Mouse (Mus musculus): ENCODE measurements around the gene Rai1. TPM values are rescaled to one million over a fixed set of nuclear protein-coding genes. Genes with fewer than 3 reads are reported as not detected.

The Rai1 gene
- polyA plus RNA-seq, 1 experiment from 2014 or later = 31.2 TPM

GRCm38 (mm10) chr11:60130516-60130915 lies 25.7 kb downstream of the Rai1 start:
- no peak overlapping the region for H3K9ac ChIP-seq (ENCODE audit: low read length)
- no peak for ATAC-seq (replicated peaks; ENCODE audit: low FRiP score, low TSS enrichment, low read depth)
- H3K27ac ChIP-seq (ENCODE audit: low read depth) = peak overlapping the region; percentile 55

GRCm38 (mm10) chr11:60132061-60132460 lies 27.2 kb downstream of the Rai1 start:
- 70% methylated on average over 1 of the region's 1 CpGs for WGBS
- H3K36me3 ChIP-seq (ENCODE audit: control insufficient read depth, insufficient read depth, low read length) = 0 out of 2 replicates have a peak, but pooled peaks cover 3% of the 10 kb centered on the region

More at GRCm38 (mm10) chr11:60130516-60130915, 25.7 kb downstream of the Rai1 start:
- no peak overlapping the region for H3K4me2 ChIP-seq (ENCODE audit: low read length)
- WGBS = 39% methylated on average over 6 of the region's 6 CpGs
- H3K9me3 ChIP-seq (ENCODE audit: control insufficient read depth, low read length) = no peaks in the 10 kb centered on the region
- H3K27me3 ChIP-seq (replicated peaks; ENCODE audit: control insufficient read depth, insufficient read depth, low read length) = no peaks in the 10 kb centered on the region
- peaks cover 33% of the 10 kb centered on the region for H3K4me1 ChIP-seq (replicated peaks; ENCODE audit: control insufficient read depth, insufficient read depth, low read length)
- H3K4me3 ChIP-seq (ENCODE audit: low read depth, low read length) = no peak overlapping the region
- DNase-seq (ENCODE audit: low spot score) = no peak
- 0 out of 2 replicates have a peak, but pooled peaks cover 3% of the 10 kb centered on the region for H3K36me3 ChIP-seq (ENCODE audit: control insufficient read depth, insufficient read depth, low read length)

GRCm38 (mm10) chr11:60136491-60136890 lies 31.7 kb downstream of the Rai1 start:
- Histone ChIP-seq H3K4me3 (ENCODE audit: low read depth, low read length) (no peak overlapping the region), H3K9me3 (ENCODE audit: control insufficient read depth, low read length) (no peaks in the 10 kb centered on the region), H3K27me3 (replicated peaks; ENCODE audit: control insufficient read depth, insufficient read depth, low read length) (no peaks in the 10 kb centered on the region), H3K4me2 (ENCODE audit: low read length) (no peak overlapping the region), H3K36me3 (ENCODE audit: control insufficient read depth, insufficient read depth, low read length) (0 out of 2 replicates have a peak, but pooled peaks cover 3% of the 10 kb centered on the region), H3K4me1 (replicated peaks; ENCODE audit: control insufficient read depth, insufficient read depth, low read length) (peaks cover 16% of the 10 kb centered on the region), H3K27ac (ENCODE audit: low read depth) (no peak overlapping the region), H3K9ac (ENCODE audit: low read length) (no peak overlapping the region)
- no peak for ATAC-seq (replicated peaks; ENCODE audit: low FRiP score, low TSS enrichment, low read depth)
- 86% methylated on average over 1 of the region's 1 CpGs for WGBS
- no peak for DNase-seq (ENCODE audit: low spot score)

More at GRCm38 (mm10) chr11:60132061-60132460, 27.2 kb downstream of the Rai1 start:
- Histone ChIP-seq H3K27me3 (replicated peaks; ENCODE audit: control insufficient read depth, insufficient read depth, low read length) (no peaks in the 10 kb centered on the region), H3K9me3 (ENCODE audit: control insufficient read depth, low read length) (no peaks in the 10 kb centered on the region), H3K9ac (ENCODE audit: low read length) (no peak overlapping the region), H3K4me1 (replicated peaks; ENCODE audit: control insufficient read depth, insufficient read depth, low read length) (peaks cover 23% of the 10 kb centered on the region), H3K4me2 (ENCODE audit: low read length) (no peak overlapping the region), H3K27ac (ENCODE audit: low read depth) (no peak overlapping the region), H3K4me3 (ENCODE audit: low read depth, low read length) (no peak overlapping the region)
- ATAC-seq (replicated peaks; ENCODE audit: low FRiP score, low TSS enrichment, low read depth) = no peak
- DNase-seq (ENCODE audit: low spot score) = no peak

GRCm38 (mm10) chr11:60137170-60137569 lies 32.4 kb downstream of the Rai1 start:
- Histone ChIP-seq H3K36me3 (ENCODE audit: control insufficient read depth, insufficient read depth, low read length) (0 out of 2 replicates have a peak, but pooled peaks cover 3% of the 10 kb centered on the region), H3K4me1 (replicated peaks; ENCODE audit: control insufficient read depth, insufficient read depth, low read length) (peaks cover 23% of the 10 kb centered on the region), H3K9me3 (ENCODE audit: control insufficient read depth, low read length) (no peaks in the 10 kb centered on the region), H3K4me2 (ENCODE audit: low read length) (no peak overlapping the region), H3K9ac (ENCODE audit: low read length) (no peak overlapping the region), H3K27ac (ENCODE audit: low read depth) (no peak overlapping the region), H3K27me3 (replicated peaks; ENCODE audit: control insufficient read depth, insufficient read depth, low read length) (no peaks in the 10 kb centered on the region), H3K4me3 (ENCODE audit: low read depth, low read length) (no peak overlapping the region)
- ATAC-seq (replicated peaks; ENCODE audit: low FRiP score, low TSS enrichment, low read depth) (no peak), DNase-seq (ENCODE audit: low spot score) (no peak)

GRCm38 (mm10) chr11:60139141-60139733 lies 34.4 kb downstream of the Rai1 start:
- no peaks in the 10 kb centered on the region for H3K9me3 ChIP-seq (ENCODE audit: control insufficient read depth, low read length)
- H3K36me3 ChIP-seq (ENCODE audit: control insufficient read depth, insufficient read depth, low read length) = peaks cover 11% of the 10 kb centered on the region
- WGBS = 3% methylated on average over 24 of the region's 24 CpGs
- H3K27me3 ChIP-seq (replicated peaks; ENCODE audit: control insufficient read depth, insufficient read depth, low read length) = no peaks in the 10 kb centered on the region
- peak overlapping the region; percentile 86 for H3K4me2 ChIP-seq (ENCODE audit: low read length)
- peaks cover 22% of the 10 kb centered on the region for H3K4me1 ChIP-seq (replicated peaks; ENCODE audit: control insufficient read depth, insufficient read depth, low read length)
- H3K4me3 ChIP-seq (ENCODE audit: low read depth, low read length) = peak overlapping the region; percentile 58
- peak; percentile 34 for ATAC-seq (replicated peaks; ENCODE audit: low FRiP score, low TSS enrichment, low read depth)
- H3K27ac ChIP-seq (ENCODE audit: low read depth) = peak overlapping the region; percentile 78
- peak overlapping the region; percentile 63 for H3K9ac ChIP-seq (ENCODE audit: low read length)
- DNase-seq (ENCODE audit: low spot score) = peak; percentile 60

- Histone ChIP-seq H3K9me3 (ENCODE audit: control insufficient read depth, low read length) (no peaks in the 10 kb centered on the region), H3K27ac (ENCODE audit: low read depth) (peak overlapping the region; percentile 78), H3K36me3 (ENCODE audit: control insufficient read depth, insufficient read depth, low read length) (peaks cover 17% of the 10 kb centered on the region), H3K27me3 (replicated peaks; ENCODE audit: control insufficient read depth, insufficient read depth, low read length) (no peaks in the 10 kb centered on the region), H3K4me1 (replicated peaks; ENCODE audit: control insufficient read depth, insufficient read depth, low read length) (peaks cover 22% of the 10 kb centered on the region), H3K4me3 (ENCODE audit: low read depth, low read length) (peak overlapping the region; percentile 58), H3K9ac (ENCODE audit: low read length) (peak overlapping the region; percentile 63), H3K4me2 (ENCODE audit: low read length) (peak overlapping the region; percentile 86)
- WGBS = under 1% methylated on average over 60 of the region's 66 CpGs
- DNase-seq (ENCODE audit: low spot score) = peak; percentile 85
- ATAC-seq (replicated peaks; ENCODE audit: low FRiP score, low TSS enrichment, low read depth) = peak; percentile 78
Measured at GRCm38 (mm10) chr11:60139734-60140371, 35.0 kb downstream of the Rai1 start.

GRCm38 (mm10) chr11:60140586-60141284 lies 35.9 kb downstream of the Rai1 start:
- 0 out of 2 replicates have a peak, but pooled peaks have one; percentile 21 for ATAC-seq (replicated peaks; ENCODE audit: low FRiP score, low TSS enrichment, low read depth)
- Histone ChIP-seq H3K36me3 (ENCODE audit: control insufficient read depth, insufficient read depth, low read length) (peaks cover 26% of the 10 kb centered on the region), H3K4me2 (ENCODE audit: low read length) (peak overlapping the region; percentile 86), H3K27ac (ENCODE audit: low read depth) (peak overlapping the region; percentile 78), H3K27me3 (replicated peaks; ENCODE audit: control insufficient read depth, insufficient read depth, low read length) (no peaks in the 10 kb centered on the region), H3K4me1 (replicated peaks; ENCODE audit: control insufficient read depth, insufficient read depth, low read length) (peaks cover 22% of the 10 kb centered on the region), H3K9ac (ENCODE audit: low read length) (peak overlapping the region; percentile 63), H3K4me3 (ENCODE audit: low read depth, low read length) (peak overlapping the region; percentile 58), H3K9me3 (ENCODE audit: control insufficient read depth, low read length) (no peaks in the 10 kb centered on the region)
- peak; percentile 70 for DNase-seq (ENCODE audit: low spot score)
- 2% methylated on average over 23 of the region's 32 CpGs for WGBS

- H3K4me2 ChIP-seq (ENCODE audit: low read length) = peak overlapping the region; percentile 86
- H3K4me1 ChIP-seq (replicated peaks; ENCODE audit: control insufficient read depth, insufficient read depth, low read length) = peaks cover 22% of the 10 kb centered on the region
- H3K27me3 ChIP-seq (replicated peaks; ENCODE audit: control insufficient read depth, insufficient read depth, low read length) = no peaks in the 10 kb centered on the region
- no peak overlapping the region for H3K9ac ChIP-seq (ENCODE audit: low read length)
- peak overlapping the region; percentile 34 for H3K4me3 ChIP-seq (ENCODE audit: low read depth, low read length)
- peaks cover 31% of the 10 kb centered on the region for H3K36me3 ChIP-seq (ENCODE audit: control insufficient read depth, insufficient read depth, low read length)
- ATAC-seq (replicated peaks; ENCODE audit: low FRiP score, low TSS enrichment, low read depth) = no peak
- 10% methylated on average over 7 of the region's 7 CpGs for WGBS
- no peak overlapping the region for H3K27ac ChIP-seq (ENCODE audit: low read depth)
- peak; percentile 61 for DNase-seq (ENCODE audit: low spot score)
- H3K9me3 ChIP-seq (ENCODE audit: control insufficient read depth, low read length) = no peaks in the 10 kb centered on the region
Measured at GRCm38 (mm10) chr11:60141285-60141608, 36.4 kb downstream of the Rai1 start.

Measured in intestine, embryonic 14.5 days (tissue).